12 mouse cellular contexts compared by ENCODE assay signal in genomic region chr8:21093106-21093505, GRCm38 (mm10). TPM values are rescaled to one million over a fixed set of nuclear protein-coding genes. Genes with fewer than 3 reads are reported as not detected.
DNase-seq lines count a peak whose midpoint lies in the region; TF ChIP-seq lines count a peak whose summit lies in the region.
"Had no signal": no experiment of that assay in that cellular context is flagged by ENCODE, and none has a peak within 500 bp of the region (broad histone marks: within the 10 kb centered on the region; RNA-seq: fewer than 3 reads in every experiment).

No protein-coding gene starts in this region.

- no peak overlapping the region for H3K4me3 ChIP-seq in heart, adult 2 months
- H3K4me3 ChIP-seq: hindbrain, embryonic 15.5 days had no signal

- no peak overlapping the region for H3K27ac ChIP-seq in heart, adult 2 months
- H3K27ac ChIP-seq: hindbrain, embryonic 15.5 days had no signal

- H3K4me1 ChIP-seq in heart, adult 2 months (ENCODE audit: control insufficient read depth, insufficient read depth, low read length), result no peaks in the 10 kb centered on the region
- H3K4me1 ChIP-seq: hindbrain, embryonic 15.5 days had no signal

- intact Hi-C loops in heart, adult 2 months (cut with DNase I), result no loop called here
- intact Hi-C loops in heart, postnatal 25 days (cut with DNase I), result no loop called here
- intact Hi-C loops in left cerebral cortex, postnatal 14 days (cut with DNase I), result no loop called here

- no peak for DNase-seq in heart, adult 2 months
- no peak for DNase-seq in heart, postnatal 25 days (ENCODE audit: low spot score)
- DNase-seq in lung, postnatal 10 days, result peak; percentile 1
- no peak for DNase-seq in lung, postnatal 25 days (ENCODE audit: low spot score)
- DNase-seq in adrenal gland, adult (ENCODE audit: inconsistent age in 2 of 2, low spot score in 1 of 2), result peak; percentile 19 to 65
- DNase-seq in kidney, postnatal 4 days, result peak; percentile 6 to 10
- DNase-seq in yolk sac, embryonic 10.5 days (ENCODE audit: low spot score), result no peak
- no peak for DNase-seq in left cerebral cortex, postnatal 14 days (ENCODE audit: low spot score in 2 of 2)

- no peak overlapping the region for H3K9ac ChIP-seq in heart, adult 2 months (ENCODE audit: low read depth, low read length)
- H3K9ac ChIP-seq: hindbrain, embryonic 15.5 days had no signal

- H3K36me3 ChIP-seq in heart, adult 2 months (ENCODE audit: control insufficient read depth, insufficient read depth, low read length), result no peaks in the 10 kb centered on the region
- H3K36me3 ChIP-seq: hindbrain, embryonic 15.5 days had no signal

- WGBS in heart, adult 2 months, result 37% methylated on average over 4 of the region's 4 CpGs

- TF ChIP-seq EP300 in heart, adult 2 months (IDR thresholded peaks at IDR 0.05; ENCODE audit: insufficient read depth, low read depth, low read length), result no peak

- H3K27me3 ChIP-seq in heart, adult 2 months (ENCODE audit: control insufficient read depth, insufficient read depth, low read length), result no peaks in the 10 kb centered on the region
- H3K27me3 ChIP-seq: hindbrain, embryonic 15.5 days had no signal

- peak; percentile 12; the same call in 1 of the 2 replicates for TF ChIP-seq CTCF in heart, adult 2 months (IDR thresholded peaks at IDR 0.05)

- no peak for TF ChIP-seq POLR2A in heart, adult 2 months (IDR thresholded peaks at IDR 0.05; ENCODE audit: insufficient read depth, low read depth, low read length)

- no peaks in the 10 kb centered on the region for H3K79me2 ChIP-seq in heart, adult 2 months (replicated peaks; ENCODE audit: control insufficient read depth, insufficient read depth, low read length)

RNA-seq across cellular contexts. Expression of gene Gm14851, which starts 2.7 kb away (rescaled TPM):
- total RNA-seq in heart, adult 2 months (2021), result not detected
- polyA plus RNA-seq in heart, adult 2 months (2012; rRNA removed), result not detected in 2 replicates
- not detected for total RNA-seq in heart, postnatal 25 days (2021)
- not detected for total RNA-seq in left cerebral cortex, postnatal 14 days (2021)
- total RNA-seq: left cerebral cortex, postnatal 25 days; megakaryocyte-erythroid progenitor cell, adult 5-6 weeks had no signal
- polyA plus RNA-seq: embryonic facial prominence, embryonic 14.5 days; hindbrain, embryonic 15.5 days had no signal

RNA-seq across cellular contexts. Expression of gene Defa25, which starts 8.9 kb away (rescaled TPM):
- not detected for total RNA-seq in heart, adult 2 months (2021)
- not detected in 2 replicates for polyA plus RNA-seq in heart, adult 2 months (2012; rRNA removed)
- total RNA-seq in heart, postnatal 25 days (2021), result not detected
- not detected for total RNA-seq in left cerebral cortex, postnatal 14 days (2021)
- total RNA-seq: left cerebral cortex, postnatal 25 days; megakaryocyte-erythroid progenitor cell, adult 5-6 weeks had no signal
- polyA plus RNA-seq: embryonic facial prominence, embryonic 14.5 days; hindbrain, embryonic 15.5 days had no signal

RNA-seq across cellular contexts. Expression of gene Defa35, which starts 28.3 kb away (rescaled TPM):
- not detected for total RNA-seq in heart, adult 2 months (2021)
- polyA plus RNA-seq in heart, adult 2 months (2012; rRNA removed), result not detected in 2 replicates
- total RNA-seq in heart, postnatal 25 days (2021), result not detected
- not detected for total RNA-seq in left cerebral cortex, postnatal 14 days (2021)
- total RNA-seq: left cerebral cortex, postnatal 25 days; megakaryocyte-erythroid progenitor cell, adult 5-6 weeks had no signal
- polyA plus RNA-seq: embryonic facial prominence, embryonic 14.5 days; hindbrain, embryonic 15.5 days had no signal

RNA-seq across cellular contexts. Expression of gene Defa23, which starts 38.3 kb away (rescaled TPM):
- not detected for total RNA-seq in heart, adult 2 months (2021)
- polyA plus RNA-seq in heart, adult 2 months (2012; rRNA removed), result 0.88 TPM in 1 of 2 replicates, not detected in the other
- total RNA-seq in heart, postnatal 25 days (2021), result not detected
- not detected for total RNA-seq in left cerebral cortex, postnatal 14 days (2021)
- total RNA-seq: left cerebral cortex, postnatal 25 days; megakaryocyte-erythroid progenitor cell, adult 5-6 weeks had no signal
- polyA plus RNA-seq: embryonic facial prominence, embryonic 14.5 days; hindbrain, embryonic 15.5 days had no signal

RNA-seq across cellular contexts. Expression of gene Defa30, which starts 41.3 kb away (rescaled TPM):
- total RNA-seq in heart, adult 2 months (2021), result not detected
- polyA plus RNA-seq in heart, adult 2 months (2012; rRNA removed), result not detected in 2 replicates
- not detected for total RNA-seq in heart, postnatal 25 days (2021)
- not detected for total RNA-seq in left cerebral cortex, postnatal 14 days (2021)
- total RNA-seq: left cerebral cortex, postnatal 25 days; megakaryocyte-erythroid progenitor cell, adult 5-6 weeks had no signal
- polyA plus RNA-seq: embryonic facial prominence, embryonic 14.5 days; hindbrain, embryonic 15.5 days had no signal

Comparison
In these comparisons a context has a peak if more than half of its experiments do, and no peak if none do; other contexts are left out.
1. DNase-seq: peak in lung, postnatal 10 days (single experiment), adrenal gland, adult (2 of 2) and kidney, postnatal 4 days (2 of 2); none in heart, adult 2 months (0 of 2), heart, postnatal 25 days (single experiment), lung, postnatal 25 days (single experiment), yolk sac, embryonic 10.5 days (single experiment) and left cerebral cortex, postnatal 14 days (0 of 2).